Mouse (Mus musculus) liver, adult 2 months (tissue): ENCODE data around the gene Pigs.

ENCODE experiments used
- CTCF ChIP-seq: fragments of 200-500 bp; IDR thresholded peaks from 2 replicates; pipeline ENCODE4 v1.5.1; 2011; ENCODE audit warnings: low read depth, low read length, control low read depth
- POLR2A ChIP-seq: fragments of 200-500 bp; IDR thresholded peaks from 2 replicates; pipeline ENCODE4 v1.6.1; 2011; ENCODE audit warnings: low read length, control low read depth; ENCODE audit not compliant: insufficient read depth; ENCODE audit errors: extremely low read depth

DNA sequence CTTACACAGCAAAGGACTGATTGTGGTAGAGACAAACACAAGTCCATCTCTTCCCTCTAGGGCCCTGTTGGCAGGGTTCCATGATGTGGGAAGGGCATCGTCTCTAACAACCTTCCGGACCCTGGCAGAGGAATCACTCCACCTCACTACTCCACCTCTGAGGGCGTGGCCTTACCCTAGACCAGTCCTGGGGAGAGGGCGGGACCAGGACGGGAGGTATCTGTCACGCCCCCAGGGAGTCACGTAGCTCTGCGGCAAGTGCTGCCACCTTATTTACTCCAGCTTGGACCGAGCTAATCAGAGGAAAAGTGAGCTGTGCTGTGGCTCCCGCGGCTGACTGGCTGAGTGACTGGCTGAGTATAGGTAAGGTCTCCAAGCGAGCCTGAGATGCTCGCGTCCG, 5.4 kb upstream of the Pigs start, which contains the start of gene Aldoc:
- TF ChIP-seq CTCF = no peak; the same call in 1 of the 2 replicates
- TF ChIP-seq POLR2A = peak; percentile 75
